8 mouse cellular contexts compared by ENCODE assay signal in the genomic region with DNA sequence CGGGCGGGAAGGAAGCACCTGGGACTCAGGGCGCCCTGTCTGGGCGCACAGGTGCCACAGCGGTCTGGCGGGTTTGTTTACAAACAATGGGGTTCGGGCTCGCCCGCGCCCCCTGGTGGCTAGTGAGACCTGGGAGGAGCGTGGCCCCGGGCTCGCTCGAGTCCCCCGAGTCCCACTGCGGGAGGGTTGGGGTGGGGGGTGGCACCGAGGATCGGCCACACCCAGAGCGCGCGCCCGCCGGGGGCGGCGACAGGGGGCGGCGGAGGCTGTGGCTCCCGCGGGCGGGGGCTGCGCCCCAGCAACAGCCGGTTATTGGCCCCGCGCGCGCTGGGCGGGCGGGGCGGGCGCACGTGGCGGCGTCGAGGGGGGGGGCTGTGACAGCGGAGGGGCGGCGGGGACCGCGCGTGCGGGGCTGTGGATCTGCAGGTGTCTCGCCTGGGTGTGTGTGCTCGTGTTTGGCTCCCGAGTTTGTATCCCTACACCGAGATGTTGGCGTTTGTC. TPM values are rescaled to one million over a fixed set of nuclear protein-coding genes. Genes with fewer than 3 reads are reported as not detected.
DNase-seq lines count a peak whose midpoint lies in the region; ATAC-seq and TF ChIP-seq lines count a peak whose summit lies in the region.

No protein-coding gene starts in this region.

- H3K79me2 ChIP-seq in CH12.LX (replicated peaks; ENCODE audit: control insufficient read depth, extremely low read depth, insufficient read depth, poor library complexity, severe bottlenecking), result peaks cover 34% of the 10 kb centered on the region

- TF ChIP-seq CTCF in CH12.LX (conservative IDR thresholded peaks at IDR 0.05 in 1 of 2, IDR thresholded peaks at IDR 0.05 in 1 of 2; ENCODE audit: low read depth in 2 of 2, low read length in 2 of 2), result peak in 1 of 2 experiments; percentile 76; a peak in 2 of 4 replicates
- TF ChIP-seq CTCF in kidney, postnatal 0 days (IDR thresholded peaks at IDR 0.05; ENCODE audit: low read depth), result peak; percentile 71
- TF ChIP-seq CTCF in testis, adult 2 months (IDR thresholded peaks at IDR 0.05; ENCODE audit: control insufficient read depth, insufficient read depth, insufficient replicate concordance, low read depth, low read length), result peak; percentile 49

- DNase-seq in CH12.LX (ENCODE audit: extremely low read depth), result peak; percentile 92
- peak; percentile 64 for DNase-seq in kidney, postnatal 0 days (ENCODE audit: low spot score)
- peak; percentile 73 for DNase-seq in neural tube, embryonic 11.5 days (ENCODE audit: low spot score)

- peak; percentile 47 for ATAC-seq in heart, embryonic 13.5 days (ENCODE audit: extremely low read depth, insufficient number of reproducible peaks, low FRiP score, low TSS enrichment)
- 0 out of 2 replicates have a peak, but pooled peaks have one; percentile 1 for ATAC-seq in kidney, postnatal 0 days (replicated peaks; ENCODE audit: low FRiP score, low read depth)
- ATAC-seq in liver, embryonic 15.5 days (ENCODE audit: insufficient read depth), result peak; percentile 43
- 0 out of 2 replicates have a peak, but pooled peaks have one; percentile 1 for ATAC-seq in neural tube, embryonic 11.5 days (ENCODE audit: insufficient read depth, low FRiP score, low TSS enrichment)

- dilution Hi-C loops in CH12.LX (cut with MboI; ENCODE audit: extremely low pct_ligation_motif_present, extremely low pct_unique_long_range_greater_than_20kb, low sequenced_read_pairs), result no loop called here

- H3K27ac ChIP-seq in CH12.LX (ENCODE audit: insufficient read depth, low read depth), result peak overlapping the region; percentile 99
- peak overlapping the region; percentile 45 for H3K27ac ChIP-seq in brown adipose tissue, adult 24 weeks (replicated peaks; ENCODE audit: low read depth, low read length)
- peak overlapping the region; percentile 99 for H3K27ac ChIP-seq in heart, embryonic 13.5 days (replicated peaks)
- H3K27ac ChIP-seq in kidney, postnatal 0 days, result peak overlapping the region; percentile 70
- H3K27ac ChIP-seq in liver, embryonic 15.5 days (replicated peaks), result peak overlapping the region; percentile 97
- peak overlapping the region; percentile 27; the same call in 1 of the 2 replicates for H3K27ac ChIP-seq in neural tube, embryonic 11.5 days (ENCODE audit: low read depth, low read length)
- H3K27ac ChIP-seq in testis, adult 2 months (ENCODE audit: control insufficient read depth, insufficient read depth, low read depth, low read length), result no peak overlapping the region; the same call in 1 of the 2 replicates

- peak overlapping the region; percentile 100 for H3K9ac ChIP-seq in CH12.LX (ENCODE audit: insufficient read depth, low read depth)
- H3K9ac ChIP-seq in heart, embryonic 13.5 days, result peak overlapping the region; percentile 94
- peak overlapping the region; percentile 67 for H3K9ac ChIP-seq in kidney, postnatal 0 days (ENCODE audit: low read depth, low read length)
- peak overlapping the region; percentile 97 for H3K9ac ChIP-seq in liver, embryonic 15.5 days
- H3K9ac ChIP-seq in neural tube, embryonic 11.5 days (ENCODE audit: low read length), result peak overlapping the region; percentile 57

- TF ChIP-seq POLR2A in CH12.LX (IDR thresholded peaks at IDR 0.05; ENCODE audit: low read depth, low read length), result peak; percentile 20; the same call in 1 of the 2 replicates
- TF ChIP-seq POLR2A in testis, adult 2 months (IDR thresholded peaks at IDR 0.05; ENCODE audit: control insufficient read depth, low read depth, low read length), result no peak

- peak overlapping the region; percentile 98 to 100 (median 99) for H3K4me3 ChIP-seq in CH12.LX (replicated peaks in 1 of 3; ENCODE audit: low read depth in 2 of 3, low read length in 2 of 3, poor library complexity in 1 of 3)
- peak overlapping the region; percentile 96 for H3K4me3 ChIP-seq in brown adipose tissue, adult 24 weeks (ENCODE audit: insufficient read depth, low read depth, low read length)
- peak overlapping the region; percentile 89 for H3K4me3 ChIP-seq in erythroblast, embryonic 14.5 days (replicated peaks)
- H3K4me3 ChIP-seq in heart, embryonic 13.5 days, result peak overlapping the region; percentile 76
- H3K4me3 ChIP-seq in kidney, postnatal 0 days (replicated peaks; ENCODE audit: low read depth, low read length), result peak overlapping the region; percentile 80
- peak overlapping the region; percentile 92 for H3K4me3 ChIP-seq in liver, embryonic 15.5 days (replicated peaks)
- peak overlapping the region; percentile 76 for H3K4me3 ChIP-seq in neural tube, embryonic 11.5 days (ENCODE audit: low read depth, low read length)
- H3K4me3 ChIP-seq in testis, adult 2 months (ENCODE audit: control insufficient read depth, low read depth, low read length), result peak overlapping the region; percentile 84

- H3K36me3 ChIP-seq in CH12.LX (replicated peaks in 1 of 2; ENCODE audit: control insufficient read depth in 1 of 2, insufficient read depth in 1 of 2, low read length in 1 of 2), result peaks cover 9 to 13% of the 10 kb centered on the region in 2 experiments
- peaks cover 8% of the 10 kb centered on the region for H3K36me3 ChIP-seq in erythroblast, embryonic 14.5 days (ENCODE audit: control insufficient read depth)
- H3K36me3 ChIP-seq in heart, embryonic 13.5 days, result no peaks in the 10 kb centered on the region
- no peaks in the 10 kb centered on the region for H3K36me3 ChIP-seq in kidney, postnatal 0 days (ENCODE audit: insufficient read depth, low read length)
- H3K36me3 ChIP-seq in liver, embryonic 15.5 days (replicated peaks), result 0 out of 2 replicates have a peak, but pooled peaks cover 2% of the 10 kb centered on the region
- H3K36me3 ChIP-seq in neural tube, embryonic 11.5 days (ENCODE audit: control insufficient read depth, insufficient read depth, low read length), result no peaks in the 10 kb centered on the region
- H3K36me3 ChIP-seq in testis, adult 2 months (ENCODE audit: control insufficient read depth, insufficient read depth, low read length), result no peaks in the 10 kb centered on the region

- peak; percentile 22; the same call in 1 of the 2 replicates for TF ChIP-seq EP300 in CH12.LX (IDR thresholded peaks at IDR 0.05; ENCODE audit: low read length)

- peak; percentile 13 for TF ChIP-seq RAD21 in CH12.LX (IDR thresholded peaks at IDR 0.05; ENCODE audit: low read depth, low read length)

- H3K4me2 ChIP-seq in CH12.LX (ENCODE audit: insufficient read depth, low read depth, poor library complexity, severe bottlenecking), result no peak overlapping the region
- H3K4me2 ChIP-seq in heart, embryonic 13.5 days, result peak overlapping the region; percentile 99
- H3K4me2 ChIP-seq in kidney, postnatal 0 days (ENCODE audit: low read length), result peak overlapping the region; percentile 99
- H3K4me2 ChIP-seq in liver, embryonic 15.5 days, result peak overlapping the region; percentile 100
- peak overlapping the region; percentile 99 for H3K4me2 ChIP-seq in neural tube, embryonic 11.5 days (ENCODE audit: low read depth)

- peaks cover 7 to 45% of the 10 kb centered on the region in 2 experiments; a peak in 3 of 4 replicates for H3K4me1 ChIP-seq in CH12.LX (ENCODE audit: control insufficient read depth in 1 of 2, insufficient read depth in 2 of 2)
- H3K4me1 ChIP-seq in brown adipose tissue, adult 24 weeks (ENCODE audit: control insufficient read depth, insufficient read depth, insufficient read length, low read length), result no peaks in the 10 kb centered on the region
- H3K4me1 ChIP-seq in erythroblast, embryonic 14.5 days (ENCODE audit: control insufficient read depth), result peaks cover 73% of the 10 kb centered on the region
- peaks cover 56% of the 10 kb centered on the region for H3K4me1 ChIP-seq in heart, embryonic 13.5 days
- H3K4me1 ChIP-seq in kidney, postnatal 0 days (replicated peaks; ENCODE audit: insufficient read depth, low read length), result peaks cover 30% of the 10 kb centered on the region
- H3K4me1 ChIP-seq in liver, embryonic 15.5 days (replicated peaks), result peaks cover 84% of the 10 kb centered on the region
- H3K4me1 ChIP-seq in neural tube, embryonic 11.5 days (ENCODE audit: control insufficient read depth, insufficient read depth, low read length), result peaks cover 41% of the 10 kb centered on the region
- H3K4me1 ChIP-seq in testis, adult 2 months (ENCODE audit: control insufficient read depth, insufficient read depth, low read length), result peaks cover 40% of the 10 kb centered on the region

- 2% methylated on average over 36 of the region's 56 CpGs for WGBS in heart, embryonic 13.5 days
- 2% methylated on average over 44 of the region's 56 CpGs for WGBS in kidney, postnatal 0 days
- under 1% methylated on average over 33 of the region's 56 CpGs for WGBS in liver, embryonic 15.5 days (ENCODE audit: insufficient replicate concordance)
- WGBS in neural tube, embryonic 11.5 days, result 0% methylated on average over 26 of the region's 56 CpGs

- no peaks in the 10 kb centered on the region for H3K9me3 ChIP-seq in CH12.LX (replicated peaks; ENCODE audit: low read length)
- H3K9me3 ChIP-seq in erythroblast, embryonic 14.5 days (ENCODE audit: control insufficient read depth, low read length), result no peaks in the 10 kb centered on the region; the same call in 1 of the 2 replicates
- no peaks in the 10 kb centered on the region for H3K9me3 ChIP-seq in heart, embryonic 13.5 days
- no peaks in the 10 kb centered on the region for H3K9me3 ChIP-seq in kidney, postnatal 0 days (replicated peaks; ENCODE audit: low read length)
- H3K9me3 ChIP-seq in liver, embryonic 15.5 days (replicated peaks), result no peaks in the 10 kb centered on the region
- no peaks in the 10 kb centered on the region for H3K9me3 ChIP-seq in neural tube, embryonic 11.5 days (ENCODE audit: control insufficient read depth, low read length)

- in situ Hi-C loops in CH12.LX (cut with MboI; ENCODE audit: low pct_ligation_motif_present, low pct_unique_long_range_greater_than_20kb, low sequenced_read_pairs), result no loop called here

- no peaks in the 10 kb centered on the region for H3K27me3 ChIP-seq in CH12.LX (replicated peaks)
- peaks cover 34% of the 10 kb centered on the region for H3K27me3 ChIP-seq in erythroblast, embryonic 14.5 days (ENCODE audit: control insufficient read depth)
- H3K27me3 ChIP-seq in heart, embryonic 13.5 days (replicated peaks), result no peaks in the 10 kb centered on the region
- H3K27me3 ChIP-seq in kidney, postnatal 0 days (ENCODE audit: insufficient read depth, low read length), result no peaks in the 10 kb centered on the region
- peaks cover 22% of the 10 kb centered on the region for H3K27me3 ChIP-seq in liver, embryonic 15.5 days
- no peaks in the 10 kb centered on the region for H3K27me3 ChIP-seq in neural tube, embryonic 11.5 days (ENCODE audit: control insufficient read depth, insufficient read depth, low read length)
- no peaks in the 10 kb centered on the region for H3K27me3 ChIP-seq in testis, adult 2 months (ENCODE audit: control insufficient read depth, insufficient read depth, low read length)

RNA-seq across cellular contexts. Expression of a gene that starts 1.9 kb away (rescaled TPM):
- 33.2 and 61.7 TPM in 2 replicates for total RNA-seq in CH12.LX (2012; rRNA removed)
- 23.2 and 25.4 TPM in 2 replicates for total RNA-seq in CH12.LX (2014; rRNA removed)
- 22.2 and 23.3 TPM in 2 replicates for polyA plus RNA-seq in CH12.LX (2012; ENCODE audit: insufficient read length, low read depth)
- polyA plus RNA-seq in brown adipose tissue, adult 24 weeks (2012; ENCODE audit: insufficient read depth, insufficient read length, missing spikeins), result 5.0 and 10.8 TPM in 2 replicates
- polyA plus RNA-seq in erythroblast, embryonic 14.5 days (2012), result 63.0 and 92.9 TPM in 2 replicates
- polyA plus RNA-seq in heart, embryonic 13.5 days (2015; fragmentation: Nextera tagmentation; extraction: Ambion mirVana), result 8.2 and 8.8 TPM in 2 replicates
- 12.4 and 13.1 TPM in 2 replicates for polyA plus RNA-seq in kidney, postnatal 0 days (2015; fragmentation: Nextera tagmentation; extraction: Ambion mirVana)
- 4.1 and 5.9 TPM in 2 replicates for polyA plus RNA-seq in liver, embryonic 15.5 days (2015; fragmentation: Nextera tagmentation; extraction: Ambion mirVana)
- polyA plus RNA-seq in neural tube, embryonic 11.5 days (2014; fragmentation: Nextera tagmentation; extraction: Ambion mirVana), result 8.4 and 11.9 TPM in 2 replicates
- 4.0 and 6.1 TPM in 2 replicates for polyA plus RNA-seq in testis, adult 2 months (2012; rRNA removed)

RNA-seq across cellular contexts. Expression of a gene that starts 23.5 kb away (rescaled TPM):
- total RNA-seq in CH12.LX (2012; rRNA removed) (47.6 and 53.3 TPM in 2 replicates), CH12.LX (2014; rRNA removed) (32.0 and 37.5 TPM in 2 replicates)
- polyA plus RNA-seq in CH12.LX (2012; ENCODE audit: insufficient read length, low read depth), result 81.0 and 94.2 TPM in 2 replicates
- polyA plus RNA-seq in brown adipose tissue, adult 24 weeks (2012; ENCODE audit: insufficient read depth, insufficient read length, missing spikeins), result 26.4 and 28.6 TPM in 2 replicates
- polyA plus RNA-seq in erythroblast, embryonic 14.5 days (2012), result 6.3 and 7.0 TPM in 2 replicates
- 14.3 and 16.5 TPM in 2 replicates for polyA plus RNA-seq in heart, embryonic 13.5 days (2015; fragmentation: Nextera tagmentation; extraction: Ambion mirVana)
- polyA plus RNA-seq in kidney, postnatal 0 days (2015; fragmentation: Nextera tagmentation; extraction: Ambion mirVana), result 14.2 and 17.1 TPM in 2 replicates
- polyA plus RNA-seq in liver, embryonic 15.5 days (2015; fragmentation: Nextera tagmentation; extraction: Ambion mirVana), result 10.3 and 12.3 TPM in 2 replicates
- 19.6 and 20.8 TPM in 2 replicates for polyA plus RNA-seq in neural tube, embryonic 11.5 days (2014; fragmentation: Nextera tagmentation; extraction: Ambion mirVana)
- 46.0 and 47.1 TPM in 2 replicates for polyA plus RNA-seq in testis, adult 2 months (2012; rRNA removed)

RNA-seq across cellular contexts. Expression of a gene that starts 36.7 kb away (rescaled TPM):
- total RNA-seq in CH12.LX (2012; rRNA removed) (5.6 and 7.4 TPM in 2 replicates), CH12.LX (2014; rRNA removed) (1.1 and 1.5 TPM in 2 replicates)
- 9.3 and 9.5 TPM in 2 replicates for polyA plus RNA-seq in CH12.LX (2012; ENCODE audit: insufficient read length, low read depth)
- polyA plus RNA-seq in brown adipose tissue, adult 24 weeks (2012; ENCODE audit: insufficient read depth, insufficient read length, missing spikeins), result 16.0 and 17.2 TPM in 2 replicates
- polyA plus RNA-seq in erythroblast, embryonic 14.5 days (2012), result 7.8 and 7.9 TPM in 2 replicates
- 10.7 TPM in 2 replicates for polyA plus RNA-seq in heart, embryonic 13.5 days (2015; fragmentation: Nextera tagmentation; extraction: Ambion mirVana)
- 28.2 and 32.0 TPM in 2 replicates for polyA plus RNA-seq in kidney, postnatal 0 days (2015; fragmentation: Nextera tagmentation; extraction: Ambion mirVana)
- 4.4 and 5.4 TPM in 2 replicates for polyA plus RNA-seq in liver, embryonic 15.5 days (2015; fragmentation: Nextera tagmentation; extraction: Ambion mirVana)
- 12.7 and 13.8 TPM in 2 replicates for polyA plus RNA-seq in neural tube, embryonic 11.5 days (2014; fragmentation: Nextera tagmentation; extraction: Ambion mirVana)
- polyA plus RNA-seq in testis, adult 2 months (2012; rRNA removed), result 19.5 and 22.5 TPM in 2 replicates

RNA-seq across cellular contexts. Expression of a gene that starts 50.7 kb away (rescaled TPM):
- total RNA-seq in CH12.LX (2012; rRNA removed), result not detected in 2 replicates
- total RNA-seq in CH12.LX (2014; rRNA removed), result not detected in 2 replicates
- not detected in 2 replicates for polyA plus RNA-seq in CH12.LX (2012; ENCODE audit: insufficient read length, low read depth)
- polyA plus RNA-seq in brown adipose tissue, adult 24 weeks (2012; ENCODE audit: insufficient read depth, insufficient read length, missing spikeins), result 3.6 and 5.2 TPM in 2 replicates
- polyA plus RNA-seq in erythroblast, embryonic 14.5 days (2012), result 0.02 TPM in 1 of 2 replicates, not detected in the other
- polyA plus RNA-seq in heart, embryonic 13.5 days (2015; fragmentation: Nextera tagmentation; extraction: Ambion mirVana), result 1.5 and 2.2 TPM in 2 replicates
- 3.1 and 3.4 TPM in 2 replicates for polyA plus RNA-seq in kidney, postnatal 0 days (2015; fragmentation: Nextera tagmentation; extraction: Ambion mirVana)
- 3.5 and 3.6 TPM in 2 replicates for polyA plus RNA-seq in liver, embryonic 15.5 days (2015; fragmentation: Nextera tagmentation; extraction: Ambion mirVana)
- polyA plus RNA-seq in neural tube, embryonic 11.5 days (2014; fragmentation: Nextera tagmentation; extraction: Ambion mirVana), result 2.1 and 2.3 TPM in 2 replicates
- polyA plus RNA-seq in testis, adult 2 months (2012; rRNA removed), result 0.53 and 0.65 TPM in 2 replicates
